Mouse (Mus musculus) telencephalon, adult 2 months (tissue): Measurements from ENCODE around the gene Mfap5.
"Not testable (repeated sequence)": the region's sequence is repeated elsewhere in the genome, so short reads cannot be mapped to it uniquely, and the experiment has no call there.

ENCODE experiments used
- DNase-seq: peaks from one replicate; pipeline ENCODE4 v3.0.0-alpha.2; 2011; ENCODE audit warnings: low read depth, low spot score

Gene Mfap5

DNA sequence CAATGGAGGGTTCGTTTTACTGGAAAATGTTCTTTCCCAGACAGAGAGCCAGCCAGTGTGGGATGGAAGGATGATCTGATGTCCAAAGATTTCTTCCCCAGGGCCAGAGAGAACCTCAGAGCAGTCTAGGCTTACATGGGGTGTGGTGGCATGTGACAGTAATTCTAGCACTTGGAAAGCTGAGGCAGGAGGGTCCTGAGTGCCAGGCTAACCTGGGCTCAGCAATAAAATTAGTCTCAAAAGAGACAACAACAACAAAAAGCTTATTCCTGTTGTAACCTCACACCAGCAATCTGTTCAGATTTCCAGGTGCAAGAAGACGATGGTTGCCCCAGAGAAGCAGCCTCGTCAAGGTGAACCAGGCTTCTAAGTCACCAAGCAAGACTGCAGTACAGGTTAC is at the start of gene Mfap5:
Gene Mfap5, plus strand, starts transcription at position 301 of the 400 bp plus-strand sequence.
- DNase-seq = no peak

DNA sequence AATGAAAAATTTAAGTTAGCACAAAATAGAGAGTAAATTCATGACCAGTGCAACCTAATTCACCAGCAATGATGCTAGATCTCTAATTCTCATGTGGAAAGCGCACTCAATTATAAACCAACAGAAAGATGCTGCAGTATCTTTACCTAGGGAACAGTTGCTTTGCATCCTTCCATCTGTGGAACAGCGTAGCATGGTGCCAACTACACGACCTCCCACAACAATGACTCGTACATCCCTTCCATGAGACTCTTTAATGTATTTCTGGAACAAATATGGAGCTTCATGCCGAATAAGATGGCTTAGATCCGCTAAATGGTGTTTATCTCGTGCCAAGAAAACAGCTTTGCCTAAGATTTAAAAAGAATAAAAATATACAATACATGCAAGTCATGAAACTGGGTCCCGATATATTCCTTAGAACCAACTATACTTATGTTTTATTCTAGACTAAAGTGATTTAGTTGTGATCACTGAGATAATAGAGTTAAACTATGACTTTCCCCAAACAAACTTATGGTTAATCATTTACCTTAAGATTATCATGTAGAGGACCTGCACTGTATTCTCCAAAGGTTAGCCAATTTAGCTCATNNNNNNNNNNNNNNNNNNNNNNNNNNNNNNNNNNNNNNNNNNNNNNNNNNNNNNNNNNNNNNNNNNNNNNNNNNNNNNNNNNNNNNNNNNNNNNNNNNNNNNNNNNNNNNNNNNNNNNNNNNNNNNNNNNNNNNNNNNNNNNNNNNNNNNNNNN is 46.5 kb upstream of the Mfap5 start:
- DNase-seq = peak; percentile 40

DNA sequence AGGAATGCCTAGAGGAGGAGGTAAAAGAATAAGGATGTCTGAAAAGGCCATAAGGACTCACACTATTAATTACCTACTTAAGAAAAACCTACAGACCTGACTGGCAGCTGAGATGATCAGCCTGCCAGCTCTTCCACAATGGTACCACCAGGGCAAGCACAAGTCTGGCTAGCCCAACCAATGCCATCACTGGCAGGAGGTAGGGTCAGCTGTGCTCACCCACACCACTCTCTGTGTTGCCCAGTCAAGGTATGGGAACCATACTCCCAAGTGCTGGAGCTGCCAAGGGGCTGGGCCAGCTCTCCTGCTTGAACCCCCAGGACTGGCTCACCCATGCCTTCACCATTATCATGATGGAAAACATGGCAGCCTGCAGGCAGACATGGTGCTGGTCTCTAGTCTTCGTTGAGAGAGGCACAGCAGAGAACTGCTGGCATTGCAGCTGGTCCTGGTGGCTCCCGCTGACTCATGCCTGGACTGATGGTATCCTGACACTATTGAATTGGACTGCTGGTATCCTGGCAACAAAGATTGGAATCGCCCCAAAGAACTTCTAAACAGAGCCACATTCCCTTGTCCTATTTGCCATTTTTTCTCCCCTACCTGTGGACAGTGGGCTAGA is 39.4 kb upstream of the Mfap5 start:
- no peak for DNase-seq

DNA sequence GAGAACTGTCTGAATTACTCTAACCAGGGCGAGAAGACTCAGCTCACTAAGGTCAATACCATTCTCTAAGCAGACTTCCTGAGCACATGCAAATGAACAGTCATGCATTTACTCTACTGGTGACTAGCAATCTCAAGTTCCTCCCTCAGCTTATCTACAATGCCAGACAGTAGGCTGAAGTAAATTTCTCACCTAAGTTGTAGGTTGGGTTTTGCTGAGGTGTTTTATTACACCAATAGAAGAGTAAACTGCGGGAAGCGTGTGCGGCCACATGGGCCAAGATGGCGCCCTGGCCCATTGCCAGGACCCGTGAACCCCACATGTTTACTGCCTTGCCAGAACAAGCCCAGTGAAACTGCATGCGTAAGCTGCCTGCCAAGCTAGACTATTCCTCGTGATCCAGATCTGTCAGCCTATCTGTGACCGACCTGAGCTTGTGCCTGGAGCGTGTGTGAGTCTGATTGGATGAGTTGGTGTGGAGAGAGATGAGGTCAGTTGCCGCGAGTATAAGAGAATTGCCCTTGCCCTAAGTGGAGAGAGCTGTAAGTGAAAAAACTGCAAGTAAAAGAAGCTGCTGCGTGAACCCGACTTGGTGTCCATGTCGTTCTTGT is 36.5 kb upstream of the Mfap5 start:
- no peak for DNase-seq

DNA sequence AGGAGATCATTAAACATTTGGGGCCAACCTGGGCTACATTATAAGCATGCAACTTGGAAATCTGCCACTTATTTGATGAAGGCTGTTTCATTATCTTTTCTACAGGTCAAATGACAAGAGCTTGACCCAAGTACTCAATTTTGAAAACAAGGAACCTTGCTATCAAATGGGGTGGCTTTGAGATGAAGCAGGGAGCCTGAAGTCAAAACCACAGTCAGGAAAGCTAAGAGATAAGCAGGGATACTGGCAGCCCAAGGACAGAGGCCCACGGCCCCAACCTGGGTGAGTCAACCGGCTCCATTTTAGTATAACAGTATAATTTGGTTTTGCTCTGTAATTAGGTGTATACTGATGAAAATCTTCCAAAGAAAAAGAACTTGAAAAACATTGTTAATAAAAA is 35.4 kb upstream of the Mfap5 start:
- no peak for DNase-seq

DNA sequence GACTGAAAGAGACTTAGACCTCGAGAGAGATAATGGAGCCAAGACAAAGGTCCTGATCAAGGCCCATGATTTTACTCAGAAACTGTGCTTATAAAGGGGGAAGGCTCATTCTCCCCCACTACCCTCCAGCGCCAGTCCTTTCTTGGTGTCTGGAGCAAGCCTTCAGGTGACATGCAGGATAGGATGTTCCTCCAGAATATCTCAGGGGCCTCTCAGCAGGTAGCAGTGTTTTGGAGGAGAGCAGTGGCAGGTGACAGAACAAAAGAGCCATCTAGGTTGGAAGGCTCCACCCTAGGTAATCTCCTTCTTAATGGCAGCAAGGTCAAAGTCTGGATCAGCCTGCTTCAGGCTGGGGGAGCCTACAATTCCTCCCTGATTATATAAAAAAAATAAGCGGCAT is 34.2 kb upstream of the Mfap5 start:
- not testable (repeated sequence) for DNase-seq

DNA sequence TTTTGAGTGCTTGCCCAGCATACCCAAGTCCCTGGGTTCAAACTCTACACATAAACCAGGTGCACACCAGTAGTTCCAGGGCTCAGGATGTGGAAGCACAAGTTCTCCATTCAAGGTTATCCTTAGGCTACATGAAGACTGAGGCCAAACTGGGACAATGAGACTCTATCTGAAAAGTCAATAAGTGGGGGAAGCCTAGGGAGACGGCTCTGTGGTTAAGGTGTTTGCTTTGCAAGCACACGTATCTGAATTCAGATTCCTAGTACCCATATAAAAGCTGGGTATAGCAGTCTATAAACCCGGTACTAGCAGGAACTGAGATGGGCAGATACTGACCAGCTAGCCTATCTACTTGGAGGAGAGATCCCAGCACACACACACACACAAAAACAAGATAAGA is 27.6 kb upstream of the Mfap5 start:
- DNase-seq = no peak

DNA sequence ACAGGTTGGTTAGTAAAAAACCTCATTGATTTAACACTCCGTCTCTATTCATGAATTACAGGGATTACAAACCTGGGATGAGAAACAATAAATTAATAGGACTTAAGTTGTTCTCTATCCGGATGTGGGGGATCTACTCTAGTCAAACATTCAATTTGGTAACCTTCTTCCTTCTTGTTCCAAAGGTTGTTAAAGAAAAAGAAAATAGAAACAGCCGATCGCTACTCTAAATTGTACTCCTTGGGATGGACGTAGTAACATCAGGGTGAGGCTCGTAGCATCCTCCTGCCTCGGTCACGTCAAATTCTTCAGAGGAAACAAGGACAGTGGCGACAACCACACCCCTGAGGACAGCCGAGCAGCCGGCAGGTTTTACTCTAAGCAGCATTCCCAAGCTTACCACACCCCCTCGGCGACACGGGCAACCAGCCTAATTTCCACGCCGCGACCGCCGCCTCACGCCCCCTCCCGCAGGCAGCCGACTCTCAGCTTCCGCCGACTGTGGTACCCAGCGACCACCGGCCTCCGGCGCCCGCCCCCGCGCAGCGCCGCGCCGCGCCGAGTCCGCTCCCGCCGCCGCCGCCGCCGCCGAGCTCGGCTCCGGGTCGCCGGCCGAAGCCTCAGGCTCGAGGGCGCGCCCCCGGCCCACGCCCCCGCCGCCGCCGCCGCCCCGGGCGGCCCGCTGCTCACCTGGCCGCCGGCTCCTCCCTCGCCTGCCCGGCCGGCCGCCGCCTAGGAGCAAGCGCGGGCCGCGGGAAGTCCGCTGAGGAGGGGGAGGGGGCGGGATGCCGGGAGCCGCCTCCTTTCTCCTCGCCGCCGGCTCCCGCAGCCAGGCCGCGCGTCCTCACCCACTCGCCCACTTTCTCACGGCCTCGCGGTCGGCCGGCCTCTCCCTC is 20.0 kb upstream of the Mfap5 start:
- DNase-seq = no peak

DNA sequence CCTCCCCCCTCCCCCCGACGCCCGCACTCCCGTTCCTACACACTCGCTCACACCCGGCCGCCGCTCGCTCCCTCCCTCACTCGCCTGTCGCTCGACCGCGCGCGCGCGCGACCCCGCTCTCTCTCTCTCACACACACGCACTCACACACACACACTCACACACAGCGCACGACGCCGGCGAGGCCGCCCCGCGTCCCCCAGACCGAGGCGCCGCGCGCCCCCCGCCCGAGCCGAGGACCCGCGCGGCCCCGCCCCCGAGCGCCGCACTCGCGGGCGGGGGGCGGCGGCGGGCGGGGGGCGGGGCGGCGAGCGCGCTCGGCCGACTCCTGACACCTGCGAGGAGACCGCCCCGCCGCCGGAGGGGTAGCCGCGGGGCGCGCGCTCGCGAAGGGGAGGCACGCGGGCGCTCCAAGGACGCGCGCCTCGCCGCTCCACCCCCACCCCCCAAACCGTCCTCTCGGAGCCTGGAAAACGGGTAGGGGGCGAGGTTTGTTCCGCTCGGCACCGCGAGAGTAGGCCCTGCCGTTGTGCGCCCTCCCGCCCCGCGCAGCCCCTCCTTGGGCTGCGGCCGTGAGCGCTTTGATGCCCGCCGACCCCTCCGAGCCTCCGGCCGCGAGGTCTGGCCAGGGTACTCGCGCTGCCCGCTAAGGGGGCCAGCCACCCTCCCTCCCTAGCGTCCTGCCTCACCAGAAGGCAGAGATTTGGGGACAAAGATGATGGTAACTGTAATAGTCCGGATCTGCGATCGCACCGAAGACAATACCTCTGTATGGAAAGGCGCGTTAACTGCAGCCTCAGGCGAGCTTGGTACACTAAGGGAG is 19.1 kb upstream of the Mfap5 start:
- peak; percentile 36 for DNase-seq

DNA sequence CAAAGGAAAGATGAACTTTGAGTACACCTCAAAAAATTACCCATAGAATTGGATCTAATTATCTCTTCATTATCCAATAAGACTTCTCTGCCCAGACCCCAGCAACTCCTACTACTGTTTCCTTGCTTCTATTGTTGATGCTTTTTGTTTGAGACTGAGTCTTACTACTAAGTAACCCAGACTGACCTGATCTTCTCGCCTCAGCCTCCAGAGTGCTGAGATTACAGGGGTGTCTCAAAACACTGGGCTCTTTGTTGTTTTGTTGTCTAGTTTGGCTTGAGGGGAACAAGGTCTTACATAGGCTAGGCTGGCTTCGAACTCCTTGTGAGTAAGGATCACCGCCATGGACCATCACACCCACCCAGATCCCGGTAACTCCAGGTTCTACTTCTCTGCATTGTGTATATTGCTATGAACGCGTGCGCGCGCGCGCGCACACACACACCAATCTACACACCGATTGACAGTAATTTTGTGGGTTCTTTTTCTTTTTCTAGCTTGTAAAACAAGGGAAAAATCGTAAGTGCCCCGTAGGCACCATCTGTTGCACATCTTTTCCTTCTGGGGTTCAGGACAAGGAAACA is 14.6 kb upstream of the Mfap5 start:
- DNase-seq = no peak

DNA sequence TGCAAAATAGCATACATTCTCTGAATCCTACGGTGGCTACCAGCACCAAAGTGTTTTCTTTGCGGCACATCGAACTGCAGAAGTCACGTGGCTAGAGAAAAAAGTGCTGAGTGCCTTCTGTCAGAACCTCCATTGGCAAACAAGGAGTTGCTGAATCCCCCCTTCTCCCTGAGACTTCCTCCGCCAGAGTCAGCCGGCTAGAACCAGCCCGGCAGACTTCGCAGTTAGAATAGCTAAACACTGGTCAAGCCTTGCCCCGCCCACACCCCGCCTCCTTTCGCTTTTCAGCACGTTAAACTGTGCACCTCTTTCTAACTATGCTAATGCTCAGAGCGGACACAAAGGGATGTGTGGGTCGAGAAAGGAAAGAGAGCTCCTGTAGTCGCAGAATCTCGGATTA is 14.1 kb upstream of the Mfap5 start:
- DNase-seq = no peak

DNA sequence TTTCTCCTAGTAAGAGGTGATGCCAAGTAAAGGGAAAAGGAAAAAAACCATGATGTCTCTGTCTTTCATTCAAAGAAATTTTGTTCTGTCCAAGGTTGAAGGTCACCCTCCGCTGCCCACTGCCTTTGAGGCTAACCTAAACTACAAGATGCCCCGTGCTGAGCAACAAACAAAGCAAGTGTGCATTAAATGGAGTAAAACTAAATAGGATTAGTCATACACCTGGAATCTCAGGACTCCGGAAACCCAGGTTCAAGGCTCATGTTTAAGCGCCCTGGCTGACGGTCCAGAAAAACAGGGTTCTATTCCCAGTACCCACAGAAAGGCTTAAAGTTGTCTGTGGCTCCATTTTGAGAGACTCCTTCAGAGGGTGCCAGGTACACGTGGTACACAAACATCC is 13.2 kb upstream of the Mfap5 start:
- DNase-seq = no peak

DNA sequence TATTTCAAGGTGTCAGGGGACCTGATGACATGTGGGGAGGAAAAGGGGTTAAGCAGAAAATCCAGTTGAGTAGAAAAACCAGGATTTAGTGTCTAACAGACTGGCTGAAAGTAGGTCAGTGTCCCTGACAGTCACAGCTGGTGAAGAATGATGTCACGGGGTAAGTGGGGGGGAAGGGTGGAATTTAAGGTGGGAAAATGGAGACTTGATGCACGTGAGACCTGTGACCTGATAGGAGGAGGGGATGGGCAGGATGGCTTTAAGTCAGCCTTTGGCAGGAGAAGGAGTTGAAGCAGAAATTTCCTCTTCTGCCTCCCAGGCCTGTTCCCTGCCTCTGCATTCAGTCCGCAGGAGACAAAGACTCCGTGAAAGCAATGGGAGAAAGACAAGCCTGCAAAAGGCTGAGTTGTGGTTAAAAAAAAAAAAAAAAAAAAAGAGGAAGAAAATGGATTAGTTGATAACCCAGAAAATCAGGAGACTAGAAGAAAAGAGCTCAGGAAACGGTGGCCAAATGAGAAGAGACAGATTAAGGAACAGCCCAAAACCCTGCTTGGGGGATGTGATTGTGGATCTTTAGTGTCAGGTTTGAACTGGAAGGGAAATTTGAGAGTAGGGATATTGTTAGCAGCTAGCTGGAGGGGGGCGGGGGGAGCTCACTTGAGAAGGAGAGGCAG is 11.7 kb upstream of the Mfap5 start:
- no peak for DNase-seq

DNA sequence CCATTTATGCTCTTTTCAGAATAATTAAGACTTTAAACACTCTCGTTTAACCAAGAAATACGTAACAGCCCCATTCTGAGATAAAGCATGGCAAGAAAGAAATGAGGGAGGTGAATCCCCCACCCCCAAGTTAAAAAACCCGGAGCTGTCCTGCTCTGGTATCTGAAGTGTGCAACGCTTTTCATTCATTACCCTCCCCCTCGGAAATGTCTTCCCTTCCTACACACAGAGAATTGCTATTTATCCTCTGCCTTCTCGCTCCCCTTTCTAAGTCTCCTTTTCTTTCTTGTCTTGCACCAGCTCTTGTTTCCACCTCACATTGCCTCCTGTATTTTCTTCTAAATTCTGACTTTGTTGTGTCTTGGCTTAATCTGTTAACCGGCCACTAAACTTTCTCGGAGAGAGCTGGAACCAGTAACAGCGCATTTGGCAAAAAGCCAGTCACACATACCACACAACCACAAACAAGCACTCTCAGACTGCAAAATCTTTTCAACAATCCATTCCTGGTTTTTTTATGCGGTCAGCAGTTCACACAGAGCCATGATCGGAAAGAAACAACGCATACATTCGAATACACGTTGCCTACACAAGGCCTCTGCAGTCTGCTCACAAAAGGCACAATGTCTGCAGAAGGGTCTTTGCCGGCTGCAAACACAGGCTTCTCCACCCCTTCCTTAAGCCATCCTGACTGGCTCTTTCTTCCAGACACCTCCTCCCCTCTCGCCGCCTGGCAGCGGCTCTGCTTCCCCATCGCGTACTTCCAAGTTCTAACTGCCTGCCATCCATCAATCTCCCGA is 10.4 kb upstream of the Mfap5 start:
- DNase-seq = no peak

DNA sequence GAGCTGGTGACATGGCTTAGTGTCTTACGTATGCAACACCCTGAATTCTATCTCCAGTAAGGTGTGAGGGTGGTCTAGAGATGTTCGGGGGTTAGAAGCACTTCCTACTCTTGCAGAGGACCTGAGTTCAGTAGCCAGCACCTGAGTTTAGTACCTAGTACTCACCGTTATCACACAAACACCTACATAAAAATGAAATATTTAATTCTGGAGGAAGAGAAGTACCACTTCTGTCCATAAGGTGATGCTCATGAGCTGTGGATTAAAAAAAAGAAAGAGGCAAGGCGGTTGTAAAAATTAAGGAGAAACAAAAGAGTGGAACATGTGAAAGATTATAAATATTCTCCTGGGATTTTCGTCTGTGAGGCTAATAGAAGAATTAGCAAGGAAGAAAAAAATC is 9.1 kb upstream of the Mfap5 start:
- DNase-seq = no peak

DNA sequence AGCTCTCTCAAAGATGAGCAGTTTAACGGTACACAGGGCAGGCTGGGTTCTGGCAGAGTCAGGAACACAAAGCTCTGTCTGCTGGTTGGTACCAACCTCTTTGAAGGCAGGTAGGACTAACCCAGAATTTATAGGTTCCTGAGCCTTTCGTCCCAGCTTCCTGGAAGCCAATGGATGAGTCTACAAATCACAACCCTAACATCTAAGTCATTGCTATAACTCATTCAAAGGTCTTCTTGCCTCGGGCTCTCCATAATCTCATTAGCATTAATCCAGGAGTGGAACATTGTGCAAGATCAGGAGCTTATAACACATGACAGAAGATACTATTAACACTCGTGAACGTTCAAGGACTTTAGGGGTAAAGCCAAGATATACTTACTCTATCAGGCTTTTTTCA is 7.0 kb upstream of the Mfap5 start, which contains the start of gene Rimklb:
Gene Rimklb, minus strand, starts transcription at position 101 of the 400 bp plus-strand sequence.
- DNase-seq = no peak

DNA sequence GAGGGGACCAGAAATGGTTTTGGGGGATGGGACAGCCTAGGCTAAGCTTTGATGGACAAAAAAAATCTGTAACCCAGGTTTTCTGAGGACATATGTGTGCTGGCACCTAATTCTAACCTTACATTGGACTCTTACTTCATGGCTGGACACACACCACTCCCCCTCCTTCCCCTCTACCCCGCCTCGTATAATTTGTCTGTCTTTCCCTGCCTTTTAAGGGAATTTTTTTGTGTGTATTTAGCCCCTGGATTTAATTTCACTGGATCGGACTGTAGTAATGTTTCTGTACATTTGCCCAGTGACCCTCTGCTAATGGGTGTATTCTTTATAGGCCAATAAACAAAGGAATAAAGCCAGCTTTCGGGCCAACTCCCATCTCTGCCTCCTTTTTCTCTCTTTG is 604 bp upstream of the Mfap5 start:
- no peak for DNase-seq

DNA sequence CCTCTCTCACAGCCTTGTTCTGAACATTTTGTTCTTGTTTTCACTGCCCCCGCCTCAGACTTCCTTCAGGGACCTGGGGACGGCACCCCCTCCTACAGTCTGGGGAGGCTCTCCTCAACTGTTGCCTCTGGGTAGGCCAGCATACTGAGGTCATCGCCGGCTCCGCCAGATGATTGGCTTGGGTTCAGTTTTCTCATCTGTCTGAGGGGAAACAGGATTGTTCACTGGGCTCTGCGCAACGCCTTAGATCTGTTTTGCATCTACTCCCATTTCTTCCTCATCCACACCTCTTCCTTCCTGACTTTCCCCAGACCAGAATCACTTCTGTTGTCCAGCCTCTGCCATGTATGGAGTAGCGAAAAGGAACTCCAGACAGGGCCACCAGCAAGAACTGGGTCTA is 2.8 kb downstream of the Mfap5 start:
- no peak for DNase-seq
